Mouse (Mus musculus) right cerebral cortex, postnatal 36 days (tissue): ENCODE measurements at regions not wholly inside any gene's neighbourhood (a gene's known extent, or its start where the extent isn't known, plus 50 kb on each side); places are given as distances from the start of the nearest gene placed in this dataset.
"Not testable (repeated sequence)": the region's sequence is repeated elsewhere in the genome, so short reads cannot be mapped to it uniquely, and the experiment has no call there.

Experiments used
- DNase-seq, 2 experiments: peaks; one replicate each; pipeline ENCODE4 v3.0.0; 2022; ENCODE audit warnings: low spot score in 2 of 2, mixed read lengths in 1 of 2

GRCm38 (mm10) chr14:54148626-54149025 is 105.3 kb downstream of the Dad1 start:
- DNase-seq: no peak

GRCm38 (mm10) chr14:54148121-54148520 is 105.8 kb downstream of the Dad1 start:
- no peak for DNase-seq

- DNase-seq: no peak
Observed at GRCm38 (mm10) chr14:54147546-54147945, 106.4 kb downstream of the Dad1 start.

GRCm38 (mm10) chr14:54145743-54146741 is 107.9 kb downstream of the Dad1 start:
- DNase-seq: no peak

GRCm38 (mm10) chr14:54143828-54144227 is 110.1 kb downstream of the Dad1 start:
- DNase-seq: no peak

- no peak for DNase-seq
Observed at GRCm38 (mm10) chr14:54138288-54138687, 115.6 kb downstream of the Dad1 start.

GRCm38 (mm10) chr14:54136538-54136937 is 117.4 kb downstream of the Dad1 start:
- DNase-seq: no peak

- DNase-seq: no peak
Observed at GRCm38 (mm10) chr14:54128334-54128733, 125.6 kb downstream of the Dad1 start.

- DNase-seq: no peak
Observed at GRCm38 (mm10) chr14:54125510-54125909, 128.4 kb downstream of the Dad1 start.

GRCm38 (mm10) chr14:54121973-54122372 is 131.9 kb downstream of the Dad1 start:
- DNase-seq: no peak

GRCm38 (mm10) chr14:54121340-54121739 is 132.6 kb downstream of the Dad1 start:
- DNase-seq: no peak

GRCm38 (mm10) chr14:54120194-54120593 is 133.7 kb downstream of the Dad1 start:
- no peak for DNase-seq

- not testable (repeated sequence) for DNase-seq
Observed at GRCm38 (mm10) chr14:54117607-54118006, 136.3 kb downstream of the Dad1 start.

GRCm38 (mm10) chr14:54113216-54113615 is 140.7 kb downstream of the Dad1 start:
- no peak for DNase-seq

- DNase-seq: no peak
Observed at GRCm38 (mm10) chr14:54110971-54111370, 142.9 kb downstream of the Dad1 start.

GRCm38 (mm10) chr14:54109129-54109528 is 144.8 kb downstream of the Dad1 start:
- DNase-seq: no peak

GRCm38 (mm10) chr14:54108311-54109074 is 145.4 kb downstream of the Dad1 start:
- no peak for DNase-seq

- no peak for DNase-seq
Observed at GRCm38 (mm10) chr14:54107204-54107796, 146.6 kb downstream of the Dad1 start.

GRCm38 (mm10) chr14:54104243-54104642 is 149.7 kb downstream of the Dad1 start:
- no peak for DNase-seq

- no peak for DNase-seq
Observed at GRCm38 (mm10) chr14:54103541-54103940, 150.4 kb downstream of the Dad1 start.

- DNase-seq: no peak
Observed at GRCm38 (mm10) chr14:54103115-54103514, 150.8 kb downstream of the Dad1 start.

GRCm38 (mm10) chr14:54101775-54102174 is 152.1 kb downstream of the Dad1 start:
- no peak for DNase-seq
